Mouse (Mus musculus): Measurements from ENCODE around the gene Tstd1. TPM values are rescaled to one million over a fixed set of nuclear protein-coding genes. Genes with fewer than 3 reads are reported as not detected.
A peak's percentile ranks its signal among the peaks of the same experiment; 100 is the strongest.

The Tstd1 gene
- total and polyA plus RNA-seq, 2 experiments from 2014 or later, result 2.3 TPM; not detected in 1

DNA sequence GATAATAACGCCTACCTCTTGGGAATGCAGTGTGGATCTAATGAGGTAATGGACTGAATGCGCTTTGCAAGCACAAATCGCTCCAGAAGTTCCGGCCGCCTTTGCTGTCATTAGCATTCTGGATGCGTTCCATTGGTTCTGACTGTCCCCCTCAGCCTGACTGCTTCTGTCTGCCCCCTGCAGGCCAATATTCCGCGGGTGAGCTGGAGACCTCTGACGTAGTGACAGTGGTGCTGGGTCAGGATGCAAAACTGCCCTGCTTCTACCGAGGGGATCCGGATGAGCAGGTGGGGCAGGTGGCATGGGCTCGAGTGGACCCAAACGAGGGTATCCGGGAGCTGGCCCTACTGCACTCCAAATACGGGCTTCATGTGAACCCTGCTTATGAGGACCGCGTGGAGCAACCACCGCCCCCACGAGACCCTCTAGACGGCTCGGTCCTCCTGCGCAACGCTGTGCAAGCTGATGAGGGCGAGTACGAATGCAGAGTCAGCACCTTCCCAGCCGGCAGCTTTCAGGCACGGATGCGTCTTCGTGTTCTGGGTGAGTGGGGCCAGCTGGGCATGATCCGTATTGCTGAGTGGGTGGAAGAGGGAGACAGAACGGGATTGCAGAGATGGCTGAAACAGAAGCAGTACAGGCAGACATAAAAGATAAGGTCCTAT, 38.6 kb upstream of the Tstd1 start:
- Histone ChIP-seq H3K27me3 (ENCODE audit: insufficient read depth, low read length) (no peaks in the 10 kb centered on the region), H3K9me3 (ENCODE audit: low read length) (no peaks in the 10 kb centered on the region), H3K36me3 (ENCODE audit: insufficient read depth, low read length) (no peaks in the 10 kb centered on the region), H3K4me1 (ENCODE audit: insufficient read depth, low read length) (peaks cover 7% of the 10 kb centered on the region; the same call in 1 of the 2 replicates), H3K9ac (replicated peaks; ENCODE audit: low read length) (peak overlapping the region; percentile 25; the same call in 1 of the 2 replicates), H3K27ac (no peak overlapping the region; the same call in 1 of the 2 replicates), H3K4me3 (ENCODE audit: low read length) (peak overlapping the region; percentile 28), H3K4me2 (ENCODE audit: low read depth, low read length) (peak overlapping the region; percentile 58)
- WGBS, result 1% methylated on average over 31 of the region's 31 CpGs
- DNase-seq (ENCODE audit: low spot score), result peak; percentile 91
- ATAC-seq, result peak; percentile 91
- peak; percentile 85 for TF ChIP-seq CTCF (IDR thresholded peaks at IDR 0.05; ENCODE audit: low read depth)

GRCm38 (mm10) chr1:171382096-171382620, 36.5 kb upstream of the Tstd1 start:
- DNase-seq (ENCODE audit: low spot score), result no peak
- WGBS, result 82% methylated on average over 11 of the region's 11 CpGs
- Histone ChIP-seq H3K4me1 (ENCODE audit: insufficient read depth, low read length) (peaks cover 7% of the 10 kb centered on the region; the same call in 1 of the 2 replicates), H3K27ac (no peak overlapping the region), H3K9ac (replicated peaks; ENCODE audit: low read length) (no peak overlapping the region), H3K27me3 (ENCODE audit: insufficient read depth, low read length) (no peaks in the 10 kb centered on the region), H3K36me3 (ENCODE audit: insufficient read depth, low read length) (no peaks in the 10 kb centered on the region), H3K9me3 (ENCODE audit: low read length) (no peaks in the 10 kb centered on the region), H3K4me2 (ENCODE audit: low read depth, low read length) (no peak overlapping the region), H3K4me3 (ENCODE audit: low read length) (no peak overlapping the region)
- TF ChIP-seq CTCF (IDR thresholded peaks at IDR 0.05; ENCODE audit: low read depth), result 0 out of 2 replicates have a peak, but pooled peaks have one; percentile 6
- no peak for ATAC-seq

GRCm38 (mm10) chr1:171384361-171384760, 34.3 kb upstream of the Tstd1 start:
- no peaks in the 10 kb centered on the region for H3K9me3 ChIP-seq (ENCODE audit: low read length)
- no peak for TF ChIP-seq CTCF (IDR thresholded peaks at IDR 0.05; ENCODE audit: low read depth)
- H3K36me3 ChIP-seq (ENCODE audit: insufficient read depth, low read length), result no peaks in the 10 kb centered on the region
- no peaks in the 10 kb centered on the region for H3K27me3 ChIP-seq (ENCODE audit: insufficient read depth, low read length)
- H3K4me2 ChIP-seq (ENCODE audit: low read depth, low read length), result no peak overlapping the region
- H3K27ac ChIP-seq, result no peak overlapping the region
- WGBS, result 67% methylated on average over 9 of the region's 9 CpGs
- H3K9ac ChIP-seq (replicated peaks; ENCODE audit: low read length), result no peak overlapping the region
- no peak overlapping the region for H3K4me3 ChIP-seq (ENCODE audit: low read length)
- peaks cover 7% of the 10 kb centered on the region; the same call in 1 of the 2 replicates for H3K4me1 ChIP-seq (ENCODE audit: insufficient read depth, low read length)
- no peak for ATAC-seq
- DNase-seq (ENCODE audit: low spot score), result no peak

- ATAC-seq (no peak), DNase-seq (ENCODE audit: low spot score) (no peak)
- Histone ChIP-seq H3K4me2 (ENCODE audit: low read depth, low read length) (no peak overlapping the region), H3K27me3 (ENCODE audit: insufficient read depth, low read length) (no peaks in the 10 kb centered on the region), H3K27ac (no peak overlapping the region), H3K9me3 (ENCODE audit: low read length) (no peaks in the 10 kb centered on the region), H3K4me3 (ENCODE audit: low read length) (no peak overlapping the region), H3K36me3 (ENCODE audit: insufficient read depth, low read length) (no peaks in the 10 kb centered on the region), H3K4me1 (ENCODE audit: insufficient read depth, low read length) (peaks cover 2% of the 10 kb centered on the region; the same call in 1 of the 2 replicates), H3K9ac (replicated peaks; ENCODE audit: low read length) (no peak overlapping the region)
- WGBS, result 62% methylated on average over 9 of the region's 9 CpGs
- TF ChIP-seq CTCF (IDR thresholded peaks at IDR 0.05; ENCODE audit: low read depth), result peak; percentile 24; the same call in 1 of the 2 replicates
Observed at GRCm38 (mm10) chr1:171385171-171385570, 33.5 kb upstream of the Tstd1 start.

- no peak overlapping the region for H3K9ac ChIP-seq (replicated peaks; ENCODE audit: low read length)
- TF ChIP-seq CTCF (IDR thresholded peaks at IDR 0.05; ENCODE audit: low read depth), result peak; percentile 59
- H3K36me3 ChIP-seq (ENCODE audit: insufficient read depth, low read length), result no peaks in the 10 kb centered on the region
- no peaks in the 10 kb centered on the region for H3K4me1 ChIP-seq (ENCODE audit: insufficient read depth, low read length)
- WGBS, result 28% methylated on average over 6 of the region's 6 CpGs
- no peak overlapping the region for H3K27ac ChIP-seq
- H3K27me3 ChIP-seq (ENCODE audit: insufficient read depth, low read length), result no peaks in the 10 kb centered on the region
- no peak overlapping the region for H3K4me2 ChIP-seq (ENCODE audit: low read depth, low read length)
- DNase-seq (ENCODE audit: low spot score) (peak; percentile 58), ATAC-seq (peak; percentile 64)
- H3K9me3 ChIP-seq (ENCODE audit: low read length), result no peaks in the 10 kb centered on the region
- H3K4me3 ChIP-seq (ENCODE audit: low read length), result no peak overlapping the region
Observed at GRCm38 (mm10) chr1:171387099-171387498, 31.6 kb upstream of the Tstd1 start.

DNA sequence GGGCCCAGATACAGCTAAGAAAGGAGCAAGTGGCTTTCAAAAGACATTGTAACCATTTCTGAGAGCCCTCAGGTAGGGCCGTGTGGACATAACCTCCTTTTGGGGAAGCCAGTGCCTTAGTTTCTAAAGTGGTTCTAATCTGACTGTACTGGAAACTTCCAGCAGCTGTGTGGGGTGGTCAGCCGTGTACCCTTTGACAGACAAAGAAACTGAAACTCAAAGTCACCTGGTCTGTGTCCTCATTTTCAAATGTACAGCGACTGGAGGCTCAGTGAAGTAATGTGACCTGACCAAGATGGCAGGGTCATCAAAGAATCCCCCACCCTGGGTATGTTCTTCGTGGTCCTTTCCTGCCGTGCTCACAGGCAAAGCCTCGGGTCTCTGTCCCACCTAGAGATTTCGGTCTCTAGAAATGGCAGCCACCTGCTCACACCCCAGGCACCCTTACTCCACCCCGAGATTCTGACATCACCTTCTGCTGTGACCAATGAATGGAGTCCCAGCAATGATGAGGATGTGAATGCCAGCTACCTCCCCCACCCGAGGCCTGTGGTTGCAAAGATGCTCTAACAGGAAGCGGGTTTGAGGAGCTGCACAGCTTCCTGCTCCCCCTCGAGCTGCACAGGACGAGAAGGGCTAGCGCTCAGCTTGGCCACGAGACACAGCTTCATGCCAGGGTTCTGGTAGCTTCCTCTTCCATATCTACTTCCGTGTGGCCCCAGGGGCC, 30.1 kb upstream of the Tstd1 start, which contains the start of gene Arhgap30:
TSS of gene Arhgap30 (plus strand) at position 579 of the 727 bp plus-strand sequence.
- Histone ChIP-seq H3K36me3 (ENCODE audit: insufficient read depth, low read length) (no peaks in the 10 kb centered on the region), H3K27me3 (ENCODE audit: insufficient read depth, low read length) (no peaks in the 10 kb centered on the region), H3K9me3 (ENCODE audit: low read length) (no peaks in the 10 kb centered on the region), H3K4me1 (ENCODE audit: insufficient read depth, low read length) (no peaks in the 10 kb centered on the region), H3K9ac (replicated peaks; ENCODE audit: low read length) (no peak within 1 kb of the TSS), H3K4me3 (ENCODE audit: low read length) (no peak within 1 kb of the TSS), H3K27ac (no peak within 1 kb of the TSS), H3K4me2 (ENCODE audit: low read depth, low read length) (no peak within 1 kb of the TSS)
- WGBS, result 84% methylated on average over 15 of the region's 15 CpGs
- TF ChIP-seq CTCF (IDR thresholded peaks at IDR 0.05; ENCODE audit: low read depth), result no peak
- ATAC-seq (no peak), DNase-seq (ENCODE audit: low spot score) (no peak)
